24 mouse cellular contexts compared by ENCODE assay signal in the genomic region with DNA sequence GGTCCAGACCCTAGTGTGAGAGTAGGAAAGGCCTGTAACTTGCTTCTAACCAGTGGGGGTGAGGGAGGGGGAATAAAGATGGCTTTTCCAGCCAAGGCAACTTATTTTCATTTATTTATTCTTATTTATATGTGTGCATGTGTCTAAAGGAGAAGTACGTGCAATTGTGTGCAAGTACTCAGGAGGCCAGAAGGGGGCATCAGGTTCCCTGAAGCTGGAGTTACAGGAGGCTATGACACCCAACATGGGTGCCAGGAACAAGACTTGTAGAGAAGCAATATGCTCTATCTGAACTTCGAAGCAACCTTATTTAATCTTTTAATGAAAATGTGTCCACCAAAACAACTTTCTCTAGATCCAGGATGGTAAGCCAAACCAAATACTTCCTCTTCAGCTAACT. TPM values are rescaled to one million over a fixed set of nuclear protein-coding genes. Genes with fewer than 3 reads are reported as not detected.
A peak's percentile ranks its signal among the peaks of the same experiment; 100 is the strongest.
DNase-seq lines count a peak whose midpoint lies in the region; ATAC-seq and TF ChIP-seq lines count a peak whose summit lies in the region.
"Had no signal": no experiment of that assay in that cellular context is flagged by ENCODE, and none has a peak within 500 bp of the region (broad histone marks: within the 10 kb centered on the region; RNA-seq: fewer than 3 reads in every experiment).

No protein-coding gene starts in this region.

- no peak overlapping the region for H3K9ac ChIP-seq in kidney, postnatal 0 days (ENCODE audit: low read depth, low read length)
- H3K9ac ChIP-seq in midbrain, postnatal 0 days (replicated peaks; ENCODE audit: low read length, poor library complexity, severe bottlenecking) = no peak overlapping the region
- no peak overlapping the region for H3K9ac ChIP-seq in midbrain, embryonic 14.5 days (replicated peaks; ENCODE audit: low read length)
- no peak overlapping the region for H3K9ac ChIP-seq in MEL (ENCODE audit: control insufficient read depth, low read depth, low read length, poor library complexity, severe bottlenecking)
- H3K9ac ChIP-seq in stomach, postnatal 0 days (ENCODE audit: low read length) = no peak overlapping the region
- H3K9ac ChIP-seq: embryonic facial prominence, embryonic 12.5 days; hindbrain, embryonic 13.5 days; lung, embryonic 15.5 days had no signal

- H3K4me1 ChIP-seq in kidney, postnatal 0 days (replicated peaks; ENCODE audit: insufficient read depth, low read length) = peaks cover 5% of the 10 kb centered on the region; the same call in 1 of the 2 replicates
- no peaks in the 10 kb centered on the region for H3K4me1 ChIP-seq in midbrain, postnatal 0 days (ENCODE audit: insufficient read depth, low read length)
- H3K4me1 ChIP-seq in midbrain, embryonic 14.5 days (ENCODE audit: control insufficient read depth, insufficient read depth, low read length) = peaks cover 12% of the 10 kb centered on the region; the same call in 1 of the 2 replicates
- H3K4me1 ChIP-seq in MEL (ENCODE audit: control insufficient read depth in 1 of 2, insufficient read depth in 2 of 2, low read length in 2 of 2) = no peaks in the 10 kb centered on the region
- H3K4me1 ChIP-seq in stomach, postnatal 0 days (replicated peaks; ENCODE audit: control insufficient read depth, insufficient read depth) = no peaks in the 10 kb centered on the region
- H3K4me1 ChIP-seq: megakaryocyte, embryonic 14.5 days had no signal

- no peak overlapping the region for H3K27ac ChIP-seq in kidney, postnatal 0 days
- no peak overlapping the region for H3K27ac ChIP-seq in midbrain, postnatal 0 days (ENCODE audit: low read depth, low read length)
- H3K27ac ChIP-seq in midbrain, embryonic 14.5 days (replicated peaks; ENCODE audit: low read depth, low read length) = no peak overlapping the region
- H3K27ac ChIP-seq in MEL (ENCODE audit: control insufficient read depth, low read depth, low read length) = no peak overlapping the region
- no peak overlapping the region for H3K27ac ChIP-seq in stomach, postnatal 0 days (replicated peaks)
- H3K27ac ChIP-seq: embryonic facial prominence, embryonic 12.5 days; hindbrain, embryonic 13.5 days; lung, embryonic 15.5 days had no signal

- TF ChIP-seq RAD21 in MEL (IDR thresholded peaks at IDR 0.05; ENCODE audit: low read depth, low read length) = no peak

- whole genome bisulfite sequencing in kidney, postnatal 0 days = 95% methylated on average over 2 of the region's 2 CpGs
- WGBS in midbrain, postnatal 0 days = 96% methylated on average over 2 of the region's 2 CpGs
- WGBS in midbrain, embryonic 14.5 days = 99% methylated on average over 2 of the region's 2 CpGs
- WGBS in stomach, postnatal 0 days = 96% methylated on average over 2 of the region's 2 CpGs

- H3K36me3 ChIP-seq in kidney, postnatal 0 days (ENCODE audit: insufficient read depth, low read length) = no peaks in the 10 kb centered on the region
- H3K36me3 ChIP-seq in midbrain, postnatal 0 days (ENCODE audit: insufficient read depth, low read length) = no peaks in the 10 kb centered on the region
- no peaks in the 10 kb centered on the region for H3K36me3 ChIP-seq in midbrain, embryonic 14.5 days (ENCODE audit: control insufficient read depth, insufficient read depth, low read length)
- H3K36me3 ChIP-seq in MEL (ENCODE audit: control insufficient read depth in 1 of 2, insufficient read depth in 2 of 2, low read length in 2 of 2) = no peaks in the 10 kb centered on the region
- no peaks in the 10 kb centered on the region for H3K36me3 ChIP-seq in stomach, postnatal 0 days (ENCODE audit: control insufficient read depth, insufficient read depth, low read length)
- H3K36me3 ChIP-seq: embryonic facial prominence, embryonic 12.5 days; G1E; hindbrain, embryonic 13.5 days; lung, embryonic 15.5 days had no signal

- peak; percentile 22; the same call in 1 of the 2 replicates for TF ChIP-seq CTCF in kidney, postnatal 0 days (IDR thresholded peaks at IDR 0.05; ENCODE audit: low read depth)
- TF ChIP-seq CTCF in midbrain, postnatal 0 days (IDR thresholded peaks at IDR 0.05) = peak; percentile 21
- no peak for TF ChIP-seq CTCF in MEL (IDR thresholded peaks at IDR 0.05 in 2 of 3, conservative IDR thresholded peaks at IDR 0.05 in 1 of 3; ENCODE audit: control insufficient read depth in 1 of 3, insufficient read depth in 1 of 3, low read depth in 2 of 3, low read length in 3 of 3, poor library complexity in 1 of 3, severe bottlenecking in 1 of 3)
- peak; percentile 29; the same call in 1 of the 2 replicates for TF ChIP-seq CTCF in stomach, postnatal 0 days (IDR thresholded peaks at IDR 0.05; ENCODE audit: low read depth)

- H3K4me3 ChIP-seq in kidney, postnatal 0 days (replicated peaks; ENCODE audit: low read depth, low read length) = no peak overlapping the region
- H3K4me3 ChIP-seq in midbrain, postnatal 0 days (ENCODE audit: low read depth, low read length) = no peak overlapping the region
- no peak overlapping the region for H3K4me3 ChIP-seq in midbrain, embryonic 14.5 days (replicated peaks; ENCODE audit: low read depth, low read length)
- no peak overlapping the region for H3K4me3 ChIP-seq in MEL (ENCODE audit: control insufficient read depth in 1 of 2, insufficient read depth in 1 of 2, low read depth in 2 of 2, low read length in 2 of 2)
- H3K4me3 ChIP-seq in stomach, postnatal 0 days (ENCODE audit: low read depth, low read length) = no peak overlapping the region
- H3K4me3 ChIP-seq: embryonic facial prominence, embryonic 12.5 days; hindbrain, embryonic 13.5 days; lung, embryonic 15.5 days; megakaryocyte, embryonic 14.5 days had no signal

- DNase-seq in kidney, postnatal 0 days (ENCODE audit: low spot score) = no peak
- no peak for DNase-seq in kidney, postnatal 14 days
- no peak for DNase-seq in midbrain, postnatal 0 days (ENCODE audit: low spot score)
- no peak for DNase-seq in midbrain, embryonic 14.5 days
- peak; percentile 2 for DNase-seq in MEL (ENCODE audit: low read depth, low spot score)
- no peak for DNase-seq in stomach, postnatal 0 days (ENCODE audit: low spot score)
- DNase-seq: cerebellum, adult 8-10 months; gastrocnemius, postnatal 36 days; heart, postnatal 10 days; layer of hippocampus, postnatal 36 days; left cerebral cortex, postnatal 4 days; liver; right cerebral cortex, postnatal 14 days; spleen, adult 18-20 months had no signal

- H3K27me3 ChIP-seq in kidney, postnatal 0 days (ENCODE audit: insufficient read depth, low read length) = no peaks in the 10 kb centered on the region
- no peaks in the 10 kb centered on the region for H3K27me3 ChIP-seq in midbrain, postnatal 0 days (ENCODE audit: insufficient read depth, low read length)
- H3K27me3 ChIP-seq in midbrain, embryonic 14.5 days (ENCODE audit: control insufficient read depth, insufficient read depth, low read length) = no peaks in the 10 kb centered on the region
- no peaks in the 10 kb centered on the region for H3K27me3 ChIP-seq in MEL (ENCODE audit: control insufficient read depth in 1 of 2, insufficient read depth in 2 of 2, low read length in 2 of 2)
- H3K27me3 ChIP-seq in stomach, postnatal 0 days (ENCODE audit: control insufficient read depth, insufficient read depth, low read length) = no peaks in the 10 kb centered on the region
- H3K27me3 ChIP-seq: embryonic facial prominence, embryonic 12.5 days; hindbrain, embryonic 13.5 days; lung, embryonic 15.5 days; megakaryocyte, embryonic 14.5 days had no signal

- no peak for TF ChIP-seq POLR2A in MEL (IDR thresholded peaks at IDR 0.05; ENCODE audit: control insufficient read depth in 1 of 2, insufficient read depth in 1 of 2, low read depth in 1 of 2, low read length in 2 of 2, poor library complexity in 1 of 2)

- no peak for ATAC-seq in kidney, postnatal 0 days (replicated peaks; ENCODE audit: low FRiP score, low read depth)
- no peak for ATAC-seq in midbrain, postnatal 0 days (ENCODE audit: low FRiP score)
- no peak for ATAC-seq in midbrain, embryonic 14.5 days (ENCODE audit: low FRiP score, low TSS enrichment)
- ATAC-seq in stomach, postnatal 0 days (ENCODE audit: low FRiP score, low TSS enrichment) = no peak
- no peak for ATAC-seq in erythroblast, adult 5-6 weeks (replicated peaks; ENCODE audit: low FRiP score, poor library complexity, severe bottlenecking)
- ATAC-seq: forebrain, embryonic 14.5 days; inflammation-experienced regulatory T-cells, adult 6 months; midbrain, embryonic 16.5 days had no signal

- H3K79me2 ChIP-seq in MEL (ENCODE audit: control insufficient read depth, insufficient read depth, low read length, poor library complexity) = no peaks in the 10 kb centered on the region

- H3K4me2 ChIP-seq in kidney, postnatal 0 days (ENCODE audit: low read length) = no peak overlapping the region
- H3K4me2 ChIP-seq in midbrain, postnatal 0 days (ENCODE audit: low read depth, low read length, poor library complexity, severe bottlenecking) = no peak overlapping the region
- H3K4me2 ChIP-seq in midbrain, embryonic 14.5 days (ENCODE audit: low read length) = no peak overlapping the region
- no peak overlapping the region for H3K4me2 ChIP-seq in stomach, postnatal 0 days (replicated peaks; ENCODE audit: low read depth)
- H3K4me2 ChIP-seq: embryonic facial prominence, embryonic 12.5 days; heart, embryonic 11.5 days; hindbrain, embryonic 13.5 days; lung, embryonic 15.5 days had no signal

- no peaks in the 10 kb centered on the region for H3K9me3 ChIP-seq in kidney, postnatal 0 days (replicated peaks; ENCODE audit: low read length)
- H3K9me3 ChIP-seq in midbrain, postnatal 0 days (ENCODE audit: low read length) = no peaks in the 10 kb centered on the region
- no peaks in the 10 kb centered on the region for H3K9me3 ChIP-seq in midbrain, embryonic 14.5 days (ENCODE audit: control insufficient read depth, low read length)
- H3K9me3 ChIP-seq in MEL (replicated peaks; ENCODE audit: insufficient read depth, low read length) = no peaks in the 10 kb centered on the region
- H3K9me3 ChIP-seq in stomach, postnatal 0 days (ENCODE audit: control insufficient read depth, low read length) = no peaks in the 10 kb centered on the region
- H3K9me3 ChIP-seq: embryonic facial prominence, embryonic 12.5 days; G1E; hindbrain, embryonic 13.5 days; lung, embryonic 15.5 days; megakaryocyte, embryonic 14.5 days had no signal

- no peak for TF ChIP-seq EP300 in MEL (IDR thresholded peaks at IDR 0.05; ENCODE audit: low read depth in 1 of 2, low read length in 2 of 2)
- TF ChIP-seq EP300 in stomach, postnatal 0 days (optimal IDR thresholded peaks at IDR 0.05) = no peak

RNA-seq across cellular contexts. Expression of a gene that starts 39.7 kb away (rescaled TPM):
- 7.5 and 8.6 TPM in 2 replicates for polyA plus RNA-seq in kidney, postnatal 0 days (2015; fragmentation: Nextera tagmentation; extraction: Ambion mirVana)
- 57.5 and 58.7 TPM in 2 replicates for total RNA-seq in midbrain, postnatal 0 days (2014; rRNA removed)
- 28.6 and 35.2 TPM in 2 replicates for polyA plus RNA-seq in midbrain, postnatal 0 days (2015; fragmentation: Nextera tagmentation; extraction: Ambion mirVana)
- 61.6 and 75.0 TPM in 2 replicates for polyA plus RNA-seq in midbrain, embryonic 14.5 days (2014; fragmentation: Nextera tagmentation; extraction: Ambion mirVana)
- total RNA-seq in MEL (2012; rRNA removed) = not detected in 2 replicates
- polyA plus RNA-seq in MEL (2012; ENCODE audit: insufficient read depth in 1 of 2, insufficient read length in 2 of 2, low read depth in 1 of 2, low replicate concordance in 2 of 2, missing spikeins in 1 of 2) = not detected
- polyA plus RNA-seq in stomach, postnatal 0 days (2015; fragmentation: Nextera tagmentation; extraction: Ambion mirVana) = 7.3 and 8.5 TPM in 2 replicates
- 0.63 and 1.2 TPM in 2 replicates for total RNA-seq in erythroblast, adult 5-6 weeks (2015; ENCODE audit: low replicate concordance)
- 0.34 and 4.9 TPM in 2 replicates for total RNA-seq in erythroblast, adult 5-6 weeks (2017; ENCODE audit: low replicate concordance)
- polyA plus RNA-seq: inflammation-experienced regulatory T-cells, adult 6 months had no signal

Comparison
In these comparisons a context has a peak if more than half of its experiments do, and no peak if none do; other contexts are left out.
1. CTCF ChIP-seq: peak in kidney, postnatal 0 days (single experiment), midbrain, postnatal 0 days (single experiment) and stomach, postnatal 0 days (single experiment); none in MEL (0 of 3).